Mouse (Mus musculus) Patski (cell line): ENCODE measurements at regions not wholly inside any gene's neighbourhood (a gene's known extent, or its start where the extent isn't known, plus 50 kb on each side); places are given as distances from the start of the nearest gene placed in this dataset.

ENCODE experiments used
- ATAC-seq: fragments of 100-300 bp; one replicate; pipeline ENCODE4 v1.8.0; 2021
- CTCF ChIA-PET: fragments of 350-600 bp; sonication (Branson Sonifier 250); formaldehyde crosslinking; loops from one replicate; lab custom pipeline; 2022; ENCODE audit warnings: inconsistent platforms; lab: Charles Lee
- POLR2A ChIA-PET: fragments of 350-600 bp; sonication (Branson Sonifier 250); formaldehyde crosslinking; loops from one replicate; lab custom pipeline; 2022; ENCODE audit warnings: antibody characterized with exemption, inconsistent platforms; lab: Charles Lee
- DNase-seq: peaks from one replicate; pipeline ENCODE4 v3.0.0-alpha.2; 2011; ENCODE audit warnings: low read depth, low spot score
- H3K27me3 ChIP-seq: fragments of 371-371 bp; one replicate; pipeline ENCODE4 v1.5.1; 2021
- CTCF ChIP-seq: fragments of 100-300 bp; IDR thresholded peaks from one replicate; pipeline ENCODE4 v1.5.1; 2021
- in situ Hi-C: fragments of 300-500 bp; cut with MboI; formaldehyde crosslinking; loops from 3 replicates; pipeline ENCODE4 v1.11.1; 2018; ENCODE audit warnings: low pct_unique_long_range_greater_than_20kb, mixed read lengths

- no peak for TF ChIP-seq CTCF
- DNase-seq (peak; percentile 33), ATAC-seq (peak; percentile 71)
- no peaks in the 10 kb centered on the region for H3K27me3 ChIP-seq
- CTCF ChIA-PET: no interaction called here
- in situ Hi-C loops: no loop called here
- POLR2A ChIA-PET: interaction anchor here (0.6 kb wide), 1 partner anchor 14 kb away, joined by 3 read pairs; no protein-coding TSS in a partner anchor
These were observed 83.2 kb upstream of the Sipa1l1 start for GRCm38 (mm10) chr12:82085771-82086400.

DNA sequence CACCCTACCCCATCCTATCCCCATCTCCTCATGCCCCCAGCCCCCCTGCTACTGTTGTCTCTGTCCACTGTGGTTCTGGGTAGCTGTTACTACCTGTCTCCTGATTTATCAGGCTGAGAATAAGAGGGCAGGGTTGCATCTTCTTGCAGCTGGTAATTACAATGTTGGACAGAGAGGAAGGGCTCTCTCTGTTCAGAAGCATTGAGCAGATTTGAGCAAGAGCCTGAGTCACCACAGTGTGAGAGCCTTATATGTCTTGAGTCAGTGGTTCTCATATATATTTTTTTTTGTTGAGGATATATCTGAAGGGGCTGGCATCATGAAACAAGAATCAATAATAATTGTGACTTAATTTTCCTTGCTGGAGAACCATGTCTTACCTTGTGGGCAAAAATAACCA, 82.7 kb upstream of the Sipa1l1 start:
- ChIA-PET POLR2A (interaction anchor here (0.6 kb wide), 1 partner anchor 14 kb away, joined by 3 read pairs; no protein-coding TSS in a partner anchor), CTCF (no interaction called here)
- DNase-seq: no peak
- TF ChIP-seq CTCF: no peak
- H3K27me3 ChIP-seq: no peaks in the 10 kb centered on the region
- ATAC-seq: peak; percentile 47
- in situ Hi-C loops: no loop called here

- CTCF ChIA-PET: no interaction called here
- in situ Hi-C loops: no loop called here
- H3K27me3 ChIP-seq: no peaks in the 10 kb centered on the region
- DNase-seq (no peak), ATAC-seq (no peak)
- TF ChIP-seq CTCF: peak; percentile 40
- POLR2A ChIA-PET: no interaction called here
These were observed 79.8 kb upstream of the Sipa1l1 start for GRCm38 (mm10) chr12:82089288-82089687.

GRCm38 (mm10) chr12:82093317-82093716, 75.8 kb upstream of the Sipa1l1 start:
- ChIA-PET CTCF (no interaction called here), POLR2A (no interaction called here)
- ATAC-seq (no peak), DNase-seq (no peak)
- no peaks in the 10 kb centered on the region for H3K27me3 ChIP-seq
- in situ Hi-C loops: no loop called here
- TF ChIP-seq CTCF: no peak

GRCm38 (mm10) chr12:82095396-82095795, 73.7 kb upstream of the Sipa1l1 start:
- H3K27me3 ChIP-seq: no peaks in the 10 kb centered on the region
- ATAC-seq (no peak), DNase-seq (no peak)
- in situ Hi-C loops: no loop called here
- TF ChIP-seq CTCF: no peak
- ChIA-PET CTCF (no interaction called here), POLR2A (no interaction called here)

GRCm38 (mm10) chr12:82097126-82097525, 72.0 kb upstream of the Sipa1l1 start:
- POLR2A ChIA-PET: no interaction called here
- no peaks in the 10 kb centered on the region for H3K27me3 ChIP-seq
- DNase-seq: no peak
- CTCF ChIA-PET: no interaction called here
- TF ChIP-seq CTCF: no peak
- in situ Hi-C loops: no loop called here
- ATAC-seq: no peak

- ChIA-PET POLR2A (no interaction called here), CTCF (no interaction called here)
- in situ Hi-C loops: no loop called here
- H3K27me3 ChIP-seq: no peaks in the 10 kb centered on the region
- ATAC-seq (no peak), DNase-seq (no peak)
- TF ChIP-seq CTCF: no peak
These were observed 71.5 kb upstream of the Sipa1l1 start for GRCm38 (mm10) chr12:82097620-82098019.

DNA sequence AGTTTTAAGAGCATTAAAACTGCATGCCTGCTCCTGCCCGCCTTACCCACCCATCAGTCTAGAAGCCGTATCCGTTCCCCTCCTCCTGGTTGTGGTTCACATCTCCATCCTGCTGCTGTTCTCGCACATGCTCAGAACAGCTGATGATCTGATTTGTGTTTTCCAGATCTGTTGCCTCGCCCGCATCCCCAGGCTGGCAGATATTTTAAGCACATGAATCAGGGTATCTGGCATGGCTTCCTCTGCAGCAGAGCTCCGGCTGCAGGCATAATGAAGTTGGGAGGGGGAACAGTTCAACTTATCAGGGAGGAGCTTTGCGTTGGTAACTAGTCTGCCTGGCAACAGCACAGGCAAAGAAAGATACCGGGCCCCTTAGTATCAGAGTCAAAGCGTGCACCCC, 64.9 kb upstream of the Sipa1l1 start:
- in situ Hi-C loops: no loop called here
- ATAC-seq: no peak

DNA sequence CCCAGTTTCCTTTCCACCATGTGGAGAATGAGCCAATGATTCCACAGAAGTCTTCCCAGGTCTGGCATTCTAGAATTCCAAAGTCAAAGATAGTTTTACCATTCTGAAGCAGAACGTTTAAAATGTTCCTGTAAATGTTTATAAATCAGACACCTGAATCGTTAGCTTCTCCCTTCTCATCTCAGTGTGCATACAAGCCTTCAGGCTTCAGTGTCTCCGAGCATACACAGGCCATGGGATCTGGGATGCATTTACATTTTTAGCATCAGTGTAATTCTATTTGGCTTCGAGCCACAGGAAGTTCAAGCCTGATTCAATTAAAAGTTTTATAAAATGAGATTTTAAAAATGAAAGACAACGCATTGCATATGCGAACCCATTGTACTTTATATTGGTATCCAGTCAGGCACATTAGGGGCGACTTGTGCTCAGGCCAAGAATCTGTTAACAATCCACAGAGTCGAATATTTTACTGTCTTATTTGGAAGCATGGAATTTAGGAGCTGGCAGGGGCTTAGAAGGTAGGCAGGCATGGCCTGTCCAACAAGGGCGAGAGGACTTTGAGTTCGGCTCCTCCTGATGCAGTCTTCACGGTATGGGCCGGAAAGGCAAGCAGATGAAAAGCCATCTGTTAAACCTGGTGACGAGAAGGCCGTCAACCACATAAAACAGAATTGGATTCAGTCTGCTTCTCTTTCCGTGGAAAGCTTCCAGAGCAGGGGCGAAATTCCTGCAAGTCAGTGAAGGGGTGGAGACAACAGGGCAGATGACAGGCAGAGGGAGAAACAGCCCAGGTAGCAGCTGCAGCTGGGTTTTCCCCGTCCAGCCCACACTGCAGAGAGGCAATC, 63.7 kb upstream of the Sipa1l1 start:
- no peak for TF ChIP-seq CTCF
- ChIA-PET POLR2A (no interaction called here), CTCF (interaction anchor here (0.9 kb wide), 1 partner anchor 10 kb away, joined by 3 read pairs; no protein-coding TSS in a partner anchor)
- DNase-seq (peak; percentile 48), ATAC-seq (peak; percentile 37)
- in situ Hi-C loops: no loop called here
- no peaks in the 10 kb centered on the region for H3K27me3 ChIP-seq

More for the DNA sequence above, 64.9 kb upstream of the Sipa1l1 start:
- ChIA-PET CTCF (no interaction called here), POLR2A (no interaction called here)
- DNase-seq: no peak
- H3K27me3 ChIP-seq: no peaks in the 10 kb centered on the region
- TF ChIP-seq CTCF: no peak

DNA sequence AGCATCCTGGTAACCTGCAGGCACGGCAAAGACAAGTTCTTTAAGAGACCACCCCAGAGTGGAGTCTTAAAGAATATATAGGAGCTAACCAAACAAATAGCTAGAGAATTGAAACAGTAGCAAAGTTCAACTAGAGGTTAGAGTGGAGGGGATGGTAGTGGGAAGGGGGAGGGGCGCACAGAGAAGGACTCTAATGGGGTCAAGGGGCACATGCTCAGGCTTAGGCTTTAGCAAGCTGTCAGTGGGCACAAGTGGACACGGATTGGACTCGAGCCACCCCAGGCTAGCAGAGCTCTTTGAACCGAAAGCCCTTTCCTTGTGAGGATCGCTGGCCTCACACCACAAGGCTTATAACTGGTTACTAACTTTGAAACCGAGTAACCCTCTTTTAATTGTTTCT, 53.4 kb upstream of the Sipa1l1 start:
- DNase-seq (no peak), ATAC-seq (no peak)
- ChIA-PET CTCF (interaction anchor here (0.9 kb wide), 1 partner anchor 10 kb away, joined by 3 read pairs; no protein-coding TSS in a partner anchor), POLR2A (no interaction called here)
- in situ Hi-C loops: no loop called here
- TF ChIP-seq CTCF: no peak
- H3K27me3 ChIP-seq: peaks cover 10% of the 10 kb centered on the region
